Mouse (Mus musculus) frontal cortex, postnatal 14 days (tissue): ENCODE data around the gene Bcar3.

Source experiments
- DNase-seq, 2 experiments: peaks; one replicate each; pipeline ENCODE4 v3.0.0; 2022; ENCODE audit warnings: low spot score in 2 of 2

Bcar3 gene

DNA sequence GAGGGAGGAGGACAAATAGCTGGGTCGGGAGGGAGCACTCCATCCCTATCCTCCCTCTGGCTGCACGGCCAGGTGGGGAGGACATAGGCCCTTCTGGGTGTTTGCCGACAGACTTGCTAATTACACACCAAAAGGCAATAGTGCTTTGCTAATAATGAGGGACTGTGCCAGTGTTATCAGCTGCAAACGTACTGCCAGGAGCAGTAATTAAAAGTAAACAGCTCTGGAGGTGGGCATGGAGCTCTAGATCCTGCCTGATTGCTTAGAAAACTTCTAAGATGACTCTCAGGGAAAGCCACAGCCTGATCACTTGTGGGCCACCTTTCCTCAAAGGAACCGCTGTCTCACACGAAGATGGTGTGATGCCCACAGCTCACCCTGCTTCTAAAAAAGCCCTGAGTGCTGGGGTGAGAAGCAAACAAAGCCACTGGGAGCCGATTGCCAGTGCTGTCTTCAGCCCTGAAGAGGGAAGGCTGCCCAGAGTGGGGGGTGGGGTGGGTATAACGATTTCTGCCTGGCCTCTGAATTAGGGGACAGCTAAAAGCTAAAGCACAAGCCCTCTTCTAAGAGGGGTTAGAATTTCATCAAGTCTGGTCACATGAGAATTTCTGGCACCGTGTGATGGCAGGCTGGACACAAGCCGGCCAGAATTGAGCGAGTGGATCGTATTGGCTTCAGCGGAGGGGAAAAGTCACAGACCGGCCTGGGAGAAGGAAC is 189.3 kb downstream of the Bcar3 start:
- DNase-seq, result no peak

DNA sequence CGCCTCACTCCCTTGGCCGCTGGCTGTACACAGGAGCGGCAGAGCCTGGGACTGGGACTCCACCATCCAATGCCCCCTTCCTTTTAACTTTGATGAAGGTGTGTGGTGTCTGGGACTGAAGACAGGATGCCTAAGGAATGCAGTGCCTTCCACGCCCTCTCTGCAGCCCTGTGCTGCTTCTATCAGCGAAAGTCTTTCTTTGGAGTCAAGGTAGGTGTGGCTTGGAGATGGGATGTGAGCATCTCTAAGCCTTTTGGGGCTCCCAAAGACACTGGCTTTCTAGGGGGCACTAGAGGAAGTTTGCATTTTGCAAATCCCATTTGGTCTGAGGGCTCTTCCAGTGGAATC is 189.8 kb downstream of the Bcar3 start:
- no peak for DNase-seq

DNA sequence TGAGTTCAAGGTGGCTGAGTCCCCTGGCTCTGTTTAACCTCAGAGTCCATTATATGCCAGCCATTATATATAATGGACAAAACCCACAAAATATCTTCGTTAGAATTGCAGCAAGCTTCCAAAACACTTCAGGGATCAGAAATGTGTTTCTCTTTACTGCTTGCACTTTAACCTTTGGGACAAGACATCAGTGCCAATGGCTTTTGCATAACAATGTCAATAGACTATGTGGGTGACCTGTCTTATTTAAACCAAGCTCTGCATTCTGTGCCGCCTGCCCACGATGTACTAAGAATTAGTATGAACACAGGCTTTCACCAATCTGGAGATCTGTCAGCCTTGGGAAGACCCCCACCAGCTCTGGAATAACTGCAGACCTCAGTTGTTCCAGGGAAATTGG is 190.4 kb downstream of the Bcar3 start:
- no peak for DNase-seq

DNA sequence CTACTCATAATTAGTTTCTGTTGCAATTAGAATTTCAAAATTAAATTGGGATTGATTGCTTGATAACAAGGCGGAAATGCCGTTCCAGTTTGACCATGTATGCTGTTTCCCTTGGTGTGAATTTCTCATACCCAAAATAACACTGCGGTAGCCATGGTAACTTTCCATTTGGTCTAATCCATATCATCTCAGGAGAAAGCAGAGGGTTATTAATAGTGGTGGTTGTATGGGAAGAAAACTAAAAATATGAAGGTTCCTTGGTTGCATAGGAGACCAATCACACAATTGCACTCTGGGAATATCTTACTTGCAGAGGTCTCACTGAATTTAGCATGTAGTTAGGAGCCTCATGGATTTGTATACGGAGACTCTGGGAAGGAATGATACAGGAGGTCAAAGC is 191.8 kb downstream of the Bcar3 start:
- DNase-seq, result no peak

DNA sequence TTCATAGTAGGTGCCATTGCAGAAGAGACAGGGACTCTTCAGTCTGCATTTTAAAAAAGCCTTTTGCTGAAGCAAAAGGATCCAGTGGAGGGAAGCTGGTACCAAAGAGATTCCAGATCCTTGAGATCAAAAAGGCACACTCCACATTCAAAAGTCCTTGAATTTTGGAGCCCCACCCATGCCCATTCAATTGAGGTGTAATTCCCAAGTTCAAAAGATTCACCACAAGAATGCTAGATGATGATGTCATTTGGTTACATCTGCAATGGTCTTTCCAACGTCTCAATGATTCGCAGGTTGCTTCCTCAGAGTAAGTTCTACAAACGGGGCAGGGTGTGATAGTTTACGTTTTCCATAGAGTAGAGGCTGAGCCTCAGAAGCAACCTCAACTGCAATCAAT is 192.3 kb downstream of the Bcar3 start:
- DNase-seq, result no peak

DNA sequence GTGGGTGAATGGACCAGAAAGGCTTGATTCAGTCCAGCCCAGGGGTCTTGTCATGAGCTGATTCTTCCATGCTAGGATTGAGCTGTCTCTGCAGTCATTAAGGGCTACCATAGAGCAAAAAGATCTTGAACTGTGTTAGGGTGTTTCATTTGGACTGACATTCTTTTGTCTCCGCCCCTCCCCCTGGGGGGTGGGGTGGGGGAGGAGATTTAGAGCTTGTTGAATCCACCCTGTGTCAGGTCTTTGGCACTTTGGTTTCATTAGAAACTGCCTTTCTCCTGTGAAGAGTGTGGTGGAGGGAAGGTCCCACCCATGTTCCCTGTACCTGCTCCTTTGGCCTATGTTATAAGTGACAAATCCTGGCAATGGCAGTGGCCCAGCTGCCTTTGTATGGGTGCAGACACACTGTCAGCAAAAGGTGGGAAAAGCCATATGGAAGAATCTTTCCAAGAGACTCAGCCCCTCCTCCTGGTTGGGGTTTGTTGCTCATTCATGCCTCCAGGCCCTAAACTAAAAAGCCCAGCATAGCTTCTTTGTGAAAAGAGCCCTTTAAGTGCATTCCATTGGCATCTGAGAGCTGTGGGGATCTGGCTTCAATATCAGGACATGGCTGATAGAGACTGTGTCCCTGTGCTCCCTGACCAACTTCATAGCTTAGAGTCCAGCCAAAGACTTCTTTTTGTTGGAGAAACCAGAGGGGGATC is 194.3 kb downstream of the Bcar3 start:
- DNase-seq, result no peak

DNA sequence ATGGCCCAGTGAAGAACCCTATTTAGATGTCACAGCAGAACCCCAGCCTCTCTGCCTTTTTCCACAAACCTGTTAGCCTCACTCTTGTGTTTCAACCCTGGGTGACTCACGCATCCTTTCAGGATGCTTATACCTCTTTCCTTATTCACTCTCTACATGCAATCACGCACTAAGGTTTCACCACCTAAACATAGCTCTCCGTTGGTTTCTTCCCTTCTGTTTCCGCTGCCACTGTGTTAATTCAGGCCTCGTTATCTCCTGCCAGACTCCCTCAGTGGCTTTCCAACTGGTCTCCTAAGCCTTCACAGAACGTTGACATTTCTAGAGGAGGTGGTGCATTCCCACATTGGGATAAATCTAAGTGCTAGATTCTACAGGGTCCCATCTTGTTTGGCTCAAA is 196.6 kb downstream of the Bcar3 start:
- DNase-seq, result no peak

DNA sequence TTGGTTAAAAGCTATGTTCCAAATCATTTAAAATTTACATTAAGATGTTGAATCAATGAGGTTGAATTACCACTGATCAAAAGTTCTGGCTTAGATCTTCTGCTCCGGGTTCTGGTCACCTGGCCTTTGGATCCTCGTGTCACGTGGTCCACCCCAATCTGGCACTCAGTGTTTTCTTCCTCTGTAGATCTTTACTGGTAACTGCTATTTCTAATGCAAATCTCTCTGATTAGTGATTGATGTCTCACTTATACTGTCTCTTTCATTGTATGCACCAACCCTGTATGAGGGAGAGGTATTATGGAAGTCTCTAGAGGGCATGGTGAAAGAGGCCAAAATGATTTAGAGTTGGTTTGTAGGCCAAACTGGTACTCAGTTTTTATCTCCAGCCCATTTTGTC is 198.1 kb downstream of the Bcar3 start:
- DNase-seq, result no peak

DNA sequence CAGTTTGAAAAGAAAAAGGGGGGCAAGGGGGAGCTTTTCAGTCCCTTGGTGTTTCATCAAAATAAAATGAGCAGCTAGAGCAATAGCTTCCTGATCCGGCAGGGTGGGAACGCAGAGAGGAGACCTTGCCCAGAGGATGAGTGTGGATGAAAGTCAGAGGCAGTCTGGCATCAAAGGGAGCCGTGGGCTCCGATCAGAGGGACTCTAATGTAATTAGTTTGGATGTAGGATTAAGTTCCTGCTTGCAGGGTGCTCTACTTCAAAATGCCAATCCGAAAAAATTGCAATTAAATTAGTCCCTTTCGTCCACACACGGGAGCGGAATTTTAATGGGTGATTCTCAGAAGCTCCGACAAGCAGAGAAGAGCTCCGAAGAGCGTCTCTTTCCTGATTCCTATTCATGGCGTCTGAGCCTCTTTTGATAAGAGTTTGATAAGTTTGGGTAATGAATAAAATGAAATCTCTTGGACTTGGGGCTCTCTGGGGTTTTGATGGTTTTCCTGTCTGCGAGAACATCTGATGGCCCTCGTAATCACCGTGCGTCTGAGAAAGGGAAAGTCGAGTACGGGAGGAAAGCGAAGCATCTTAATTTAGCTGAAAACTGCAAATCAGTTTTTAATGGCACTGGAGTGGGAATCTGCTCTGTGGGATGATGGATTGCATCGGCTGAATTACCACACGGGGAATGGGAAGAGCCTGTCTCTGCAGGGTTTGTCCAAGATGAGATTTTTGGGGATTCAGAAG is 199.1 kb downstream of the Bcar3 start:
- DNase-seq, result no peak

DNA sequence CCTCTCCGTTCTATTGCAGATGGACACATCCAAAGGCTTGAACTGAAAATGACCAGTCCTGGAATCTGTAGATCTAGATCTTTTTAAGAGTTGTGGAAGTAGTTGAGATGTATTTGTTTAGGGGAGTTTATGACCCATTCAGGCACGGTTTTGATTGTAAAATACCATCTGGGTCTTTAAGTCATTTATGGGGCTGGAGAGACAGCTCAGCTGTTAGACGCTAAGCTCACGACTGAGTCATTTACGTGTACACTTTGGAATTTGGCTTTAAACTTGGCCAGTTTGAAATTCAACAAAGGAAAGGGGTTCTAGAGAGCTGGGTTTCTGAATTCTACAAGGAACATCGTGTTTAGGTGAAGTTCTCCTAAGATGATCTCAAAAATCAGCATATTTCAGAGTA is 200.8 kb downstream of the Bcar3 start:
- no peak for DNase-seq

DNA sequence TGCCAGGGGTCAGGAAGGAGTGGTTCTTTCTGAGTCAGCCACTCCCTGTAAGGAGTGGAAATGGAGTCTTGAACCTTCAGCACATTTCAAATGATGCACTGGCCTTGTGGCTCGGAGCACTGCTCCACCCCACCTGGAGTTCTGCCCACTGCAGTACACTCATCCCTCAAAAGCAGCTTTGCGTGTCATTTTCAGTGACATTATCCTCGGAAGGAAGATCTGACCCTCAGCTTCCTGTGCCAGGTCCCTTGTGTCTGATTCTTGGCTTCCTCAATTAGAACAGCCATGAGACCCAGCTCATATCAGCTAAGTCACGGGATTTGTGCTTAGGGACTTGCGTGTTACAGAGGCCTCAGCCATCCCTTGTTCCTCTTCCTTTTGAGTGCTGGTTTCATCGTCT is 203.9 kb downstream of the Bcar3 start:
- DNase-seq, result no peak

DNA sequence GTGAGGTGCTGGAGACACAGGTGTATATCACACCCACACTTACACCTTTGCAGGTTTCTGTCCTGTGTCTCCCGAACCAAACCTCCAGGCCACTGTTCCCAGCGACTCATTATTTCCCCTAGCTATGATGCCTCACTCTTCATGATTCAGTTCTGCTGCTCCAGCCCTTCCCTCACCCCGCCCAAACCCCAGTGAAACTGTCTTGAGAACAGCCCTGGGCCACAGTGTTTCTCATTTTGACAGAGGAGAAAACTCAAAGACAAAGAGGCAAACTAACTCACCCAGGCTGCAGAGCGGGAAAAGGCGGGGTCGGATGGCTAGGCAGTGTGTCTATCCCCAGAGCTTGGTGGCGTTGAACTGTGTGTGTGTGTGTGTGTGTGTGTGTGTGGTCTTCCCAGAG is 204.6 kb downstream of the Bcar3 start:
- no peak for DNase-seq

DNA sequence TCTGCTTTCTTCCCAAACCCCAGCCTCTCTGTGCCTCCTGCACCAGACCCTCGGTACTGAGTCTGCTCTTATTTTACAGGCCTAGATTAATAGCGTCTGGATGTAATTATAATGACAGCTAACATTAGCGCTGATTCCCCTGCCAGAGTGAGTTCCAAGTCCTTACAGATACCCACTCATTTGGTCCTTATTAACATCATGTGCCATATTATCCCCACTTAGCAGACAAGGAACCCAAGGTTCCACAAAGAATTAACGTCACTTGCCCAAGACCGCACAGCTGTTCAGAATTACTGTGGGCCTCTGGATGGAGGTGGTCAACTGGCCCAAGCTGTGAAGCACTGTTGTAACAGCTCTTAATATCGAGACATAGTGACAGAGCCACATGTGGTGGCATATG is 205.7 kb downstream of the Bcar3 start:
- no peak for DNase-seq

DNA sequence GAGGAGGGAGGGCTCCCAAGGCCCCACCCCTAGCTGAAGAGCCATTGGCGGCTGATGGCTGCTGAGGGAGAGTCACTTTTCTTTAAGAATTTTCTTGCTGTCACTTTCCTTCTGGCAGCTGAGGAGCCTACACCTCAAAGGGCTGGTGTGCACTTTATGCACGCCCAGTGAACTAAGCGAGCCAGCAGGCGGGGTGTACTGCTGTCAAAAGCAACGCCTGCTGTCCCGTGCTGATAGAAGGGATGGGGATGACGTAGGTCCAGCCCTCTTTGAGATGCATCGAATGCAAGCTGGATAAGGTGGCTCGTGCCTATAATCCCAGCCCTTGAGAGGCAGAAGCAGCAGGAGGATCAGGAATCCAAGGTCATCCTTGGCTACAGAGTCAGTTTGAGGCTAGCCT is 207.0 kb downstream of the Bcar3 start:
- no peak for DNase-seq

DNA sequence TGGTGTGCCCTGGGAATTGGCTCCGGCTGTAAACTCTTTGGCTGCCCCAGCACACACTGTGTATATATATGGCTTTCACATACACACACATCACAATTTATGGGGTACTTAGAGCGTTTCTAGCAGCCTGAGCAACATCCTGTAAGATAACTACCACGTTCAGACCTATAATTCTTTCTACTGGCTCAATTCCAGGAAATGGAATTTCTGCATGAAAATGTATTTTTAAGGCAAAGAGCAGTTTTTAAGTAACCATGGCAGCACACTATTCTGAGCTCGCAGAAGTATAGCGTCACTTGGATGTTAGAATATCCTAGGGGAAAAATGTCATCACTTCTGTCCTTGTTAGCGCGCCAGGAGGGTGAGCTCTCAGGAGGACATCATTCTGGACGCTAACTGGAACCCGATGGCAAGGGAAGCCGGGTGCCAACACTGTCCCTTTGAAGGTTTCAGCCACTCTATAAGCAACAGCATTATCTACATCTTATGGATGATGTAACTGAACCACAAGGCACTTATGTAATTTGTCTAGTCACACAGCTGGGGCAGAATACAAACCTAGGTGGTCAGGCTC is 212.5 kb downstream of the Bcar3 start:
- DNase-seq, result no peak

DNA sequence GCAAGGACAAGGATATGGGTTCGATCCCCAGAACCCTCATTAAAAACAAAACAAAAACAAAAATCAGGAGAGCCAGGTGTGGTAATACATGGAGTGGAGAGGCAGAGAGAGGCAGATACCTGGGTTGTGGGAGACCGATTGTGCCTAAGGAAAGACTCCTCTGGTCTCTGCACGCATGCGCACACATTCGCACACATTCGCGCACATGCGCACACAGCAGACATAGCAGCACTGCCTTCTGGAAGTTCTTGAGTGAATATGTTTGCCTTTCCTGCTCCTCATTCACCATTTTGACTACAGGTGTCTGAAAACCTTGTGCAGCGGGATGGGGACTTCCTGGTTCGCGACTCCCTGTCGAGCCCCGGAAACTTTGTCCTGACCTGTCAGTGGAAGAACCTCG is 213.9 kb downstream of the Bcar3 start:
- no peak for DNase-seq

DNA sequence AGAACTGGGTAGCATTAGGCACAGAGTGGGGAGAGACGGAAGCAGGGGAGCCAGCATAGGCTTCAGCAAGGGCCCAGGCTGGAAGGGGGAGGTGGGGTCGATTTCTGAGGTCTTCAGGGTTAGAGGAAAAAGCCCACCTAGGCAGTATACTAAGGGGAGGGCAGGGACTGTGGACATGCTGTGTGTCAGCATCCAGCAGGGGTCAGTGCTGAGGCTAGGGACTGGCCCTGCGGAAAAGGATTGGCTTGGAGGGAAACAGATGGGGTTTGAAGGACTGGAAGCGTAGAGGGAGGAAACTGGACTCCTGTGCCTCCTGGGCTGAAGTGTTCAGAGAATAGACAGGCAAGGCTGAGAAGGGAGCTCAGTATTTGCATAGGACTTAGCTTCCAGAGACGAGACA is 215.1 kb downstream of the Bcar3 start:
- no peak for DNase-seq

DNA sequence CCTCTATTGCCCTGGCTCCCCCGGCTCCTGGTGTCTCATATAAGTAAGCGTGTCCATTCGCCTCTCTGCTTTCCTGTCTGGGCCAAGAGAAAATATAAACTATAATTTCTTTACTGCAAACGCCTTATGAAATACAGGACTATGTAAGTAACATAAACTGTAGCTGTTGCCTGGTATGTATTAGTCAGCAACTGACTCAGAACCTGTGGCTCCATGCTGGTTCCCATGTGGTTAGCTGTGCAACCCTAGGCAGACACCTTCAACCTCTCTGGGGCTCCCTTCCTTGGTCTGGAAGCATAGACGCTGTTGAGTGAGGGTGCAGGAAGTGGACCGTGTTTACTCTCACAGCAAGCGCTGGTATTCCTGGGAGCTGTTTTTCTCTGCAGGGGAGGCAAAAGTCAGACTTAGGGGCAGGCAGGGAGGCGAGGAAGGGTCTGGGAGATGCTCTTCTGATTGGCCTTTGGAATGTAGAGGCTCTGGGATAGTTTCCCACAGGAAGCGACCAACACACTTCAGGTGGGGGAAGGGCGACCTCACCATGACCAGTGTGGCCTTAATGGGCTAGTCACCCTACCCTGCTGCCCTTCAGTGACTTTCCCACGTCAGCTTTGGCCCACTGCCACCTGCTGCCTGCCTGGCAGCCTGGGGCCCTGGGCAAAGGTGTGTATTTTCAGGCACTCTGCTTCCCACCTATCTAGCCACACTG is 215.8 kb downstream of the Bcar3 start:
- no peak for DNase-seq

DNA sequence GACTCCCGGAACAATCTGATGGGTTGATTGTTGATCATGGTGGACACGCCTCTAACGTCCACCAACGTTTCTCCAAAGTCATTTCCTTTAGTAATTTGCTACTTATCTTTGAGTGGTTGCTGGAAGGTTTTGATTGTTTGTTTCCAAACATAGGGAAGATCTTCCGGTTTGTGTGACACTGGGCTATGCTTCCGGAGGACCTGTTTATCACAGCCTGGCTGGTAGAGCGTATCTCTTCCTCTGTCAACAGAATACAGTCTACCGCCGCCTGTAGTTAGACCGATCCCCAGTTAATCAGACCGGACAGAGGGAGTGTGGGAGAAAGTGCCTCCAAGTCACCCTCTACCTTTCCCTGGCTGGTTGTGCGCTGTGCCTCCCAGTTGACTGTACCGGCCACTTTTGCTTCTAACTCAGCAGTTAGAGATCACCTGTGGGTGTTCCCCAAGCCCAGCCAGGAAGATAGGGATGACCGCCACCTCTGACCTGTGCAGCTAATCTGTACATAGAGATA is 216.4 kb downstream of the Bcar3 start:
- no peak for DNase-seq

DNA sequence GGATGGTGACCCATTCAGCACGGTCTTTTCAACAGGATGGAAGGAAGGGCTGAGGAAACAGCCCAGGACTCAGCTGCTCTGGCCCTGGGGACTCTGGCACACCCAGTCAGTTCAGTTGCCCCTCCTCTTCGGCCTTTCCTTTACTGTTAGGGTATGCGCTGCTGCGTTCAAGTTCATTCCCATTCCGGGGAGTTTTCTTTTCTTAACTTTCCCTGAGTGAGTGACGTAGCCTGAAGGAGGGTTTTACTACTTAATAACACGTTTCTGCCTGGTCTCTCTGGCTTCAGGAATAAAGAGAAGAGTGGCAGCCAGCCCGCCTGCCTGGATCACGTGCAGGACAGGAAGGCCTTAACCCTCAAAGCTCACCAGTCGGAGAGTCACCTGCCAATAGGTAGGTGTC is 217.0 kb downstream of the Bcar3 start:
- no peak for DNase-seq

DNA sequence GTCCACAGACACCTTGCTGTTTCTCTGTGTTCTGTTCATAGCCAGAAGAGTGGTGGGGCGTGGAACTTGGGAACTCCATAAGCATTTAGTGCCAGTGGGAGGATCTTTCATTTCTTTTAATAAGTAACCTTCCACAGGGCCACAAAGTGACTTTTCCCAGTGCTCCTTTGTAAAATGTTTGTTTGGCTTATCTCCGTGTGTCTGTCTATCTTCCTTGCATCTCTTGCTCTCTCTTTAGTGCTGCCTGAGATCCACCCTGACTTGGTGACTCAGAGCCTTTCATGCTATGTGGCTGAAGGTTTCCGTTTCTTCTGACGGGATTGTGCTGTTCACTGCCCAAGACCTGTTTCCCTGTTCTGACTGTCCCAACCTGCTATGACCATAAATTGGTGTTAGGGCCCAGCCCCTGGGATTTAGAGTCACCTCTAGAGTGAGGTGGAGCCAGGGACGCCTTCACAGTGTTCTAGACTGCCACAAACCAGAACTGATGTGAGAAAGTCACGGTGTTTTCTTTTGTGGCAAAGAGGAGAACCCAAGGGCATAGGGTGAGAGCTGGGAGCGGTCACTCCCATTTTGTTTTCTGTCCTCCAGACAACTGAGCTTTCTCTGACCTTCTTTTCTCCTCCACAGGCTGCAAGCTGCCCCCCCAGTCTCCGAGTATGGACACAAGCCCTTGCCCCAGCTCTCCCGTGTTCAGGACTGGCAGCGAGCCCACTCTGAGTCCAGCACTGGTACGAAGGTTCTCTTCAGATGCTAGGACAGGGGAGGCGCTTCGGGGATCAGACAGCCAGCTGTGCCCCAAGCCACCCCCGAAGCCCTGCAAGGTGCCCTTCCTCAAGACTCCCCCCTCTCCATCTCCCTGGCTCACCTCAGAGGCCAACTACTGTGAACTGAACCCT is 218.0 kb downstream of the Bcar3 start:
- no peak for DNase-seq
